9 mouse cellular contexts compared by ENCODE assay signal in genomic region chr10:79745411-79745810, GRCm38 (mm10). TPM values are rescaled to one million over a fixed set of nuclear protein-coding genes. Genes with fewer than 3 reads are reported as not detected.
DNase-seq lines count a peak whose midpoint lies in the region; ATAC-seq and TF ChIP-seq lines count a peak whose summit lies in the region.
"Had no signal": no experiment of that assay in that cellular context is flagged by ENCODE, and none has a peak within 500 bp of the region (broad histone marks: within the 10 kb centered on the region; RNA-seq: fewer than 3 reads in every experiment).

No protein-coding gene starts in this region.

- TF ChIP-seq CTCF in intestine, postnatal 0 days (IDR thresholded peaks at IDR 0.05; ENCODE audit: low read depth): no peak

- peaks cover 13% of the 10 kb centered on the region for H3K4me1 ChIP-seq in heart, embryonic 13.5 days
- peaks cover 4% of the 10 kb centered on the region for H3K4me1 ChIP-seq in embryonic facial prominence, embryonic 11.5 days (ENCODE audit: control insufficient read depth, insufficient read depth, low read length)
- peaks cover 4% of the 10 kb centered on the region; the same call in 1 of the 2 replicates for H3K4me1 ChIP-seq in intestine, postnatal 0 days (replicated peaks; ENCODE audit: control insufficient read depth, insufficient read depth, low read length)
- peaks cover 15% of the 10 kb centered on the region for H3K4me1 ChIP-seq in midbrain, embryonic 13.5 days (replicated peaks)

- WGBS in heart, embryonic 13.5 days: 85% methylated on average over 3 of the region's 3 CpGs
- WGBS in embryonic facial prominence, embryonic 11.5 days: 88% methylated on average over 3 of the region's 3 CpGs
- 66% methylated on average over 3 of the region's 3 CpGs for WGBS in intestine, postnatal 0 days
- WGBS in midbrain, embryonic 13.5 days: 95% methylated on average over 3 of the region's 3 CpGs

- DNase-seq in heart, adult 8-10 months (ENCODE audit: low spot score): no peak
- DNase-seq in embryonic facial prominence, embryonic 11.5 days (ENCODE audit: low spot score): no peak
- DNase-seq in cerebellum, postnatal 14 days: no peak
- DNase-seq in layer of hippocampus, postnatal 36 days: no peak
- DNase-seq in embryo, embryonic 9.5 days (ENCODE audit: extremely low spot score): no peak
- DNase-seq: retina, postnatal 1 day had no signal

- H3K27ac ChIP-seq in heart, embryonic 13.5 days (replicated peaks): no peak overlapping the region
- H3K27ac ChIP-seq in embryonic facial prominence, embryonic 11.5 days (replicated peaks; ENCODE audit: low read depth, low read length): no peak overlapping the region
- no peak overlapping the region for H3K27ac ChIP-seq in intestine, postnatal 0 days (ENCODE audit: low read depth, low read length)
- H3K27ac ChIP-seq in midbrain, embryonic 13.5 days: no peak overlapping the region

- peaks cover 11% of the 10 kb centered on the region for H3K9me3 ChIP-seq in heart, embryonic 13.5 days
- H3K9me3 ChIP-seq in embryonic facial prominence, embryonic 11.5 days (replicated peaks; ENCODE audit: control insufficient read depth, low read length): no peaks in the 10 kb centered on the region
- H3K9me3 ChIP-seq in intestine, postnatal 0 days (ENCODE audit: control insufficient read depth): no peaks in the 10 kb centered on the region
- peaks cover 1% of the 10 kb centered on the region; the same call in 1 of the 2 replicates for H3K9me3 ChIP-seq in midbrain, embryonic 13.5 days

- peak overlapping the region; percentile 67 for H3K4me2 ChIP-seq in heart, embryonic 13.5 days
- H3K4me2 ChIP-seq in embryonic facial prominence, embryonic 11.5 days (ENCODE audit: low read depth, low read length): peak overlapping the region; percentile 42
- peak overlapping the region; percentile 77 for H3K4me2 ChIP-seq in intestine, postnatal 0 days (replicated peaks; ENCODE audit: low read depth)
- peak overlapping the region; percentile 80 for H3K4me2 ChIP-seq in midbrain, embryonic 13.5 days (replicated peaks)

- no peaks in the 10 kb centered on the region for H3K27me3 ChIP-seq in heart, embryonic 13.5 days (replicated peaks)
- no peaks in the 10 kb centered on the region for H3K27me3 ChIP-seq in embryonic facial prominence, embryonic 11.5 days (ENCODE audit: control insufficient read depth, insufficient read depth, low read length)
- H3K27me3 ChIP-seq in intestine, postnatal 0 days (replicated peaks; ENCODE audit: control insufficient read depth, insufficient read depth, low read length): no peaks in the 10 kb centered on the region
- H3K27me3 ChIP-seq in midbrain, embryonic 13.5 days: no peaks in the 10 kb centered on the region

- peak overlapping the region; percentile 75; the same call in 1 of the 2 replicates for H3K9ac ChIP-seq in heart, embryonic 13.5 days
- no peak overlapping the region for H3K9ac ChIP-seq in embryonic facial prominence, embryonic 11.5 days (replicated peaks; ENCODE audit: low read length)
- peak overlapping the region; percentile 43; the same call in 1 of the 2 replicates for H3K9ac ChIP-seq in intestine, postnatal 0 days (ENCODE audit: low read depth, low read length)
- peak overlapping the region; percentile 73; the same call in 1 of the 2 replicates for H3K9ac ChIP-seq in midbrain, embryonic 13.5 days (replicated peaks)

- ATAC-seq in heart, embryonic 13.5 days (ENCODE audit: extremely low read depth, insufficient number of reproducible peaks, low FRiP score, low TSS enrichment): no peak
- no peak for ATAC-seq in embryonic facial prominence, embryonic 11.5 days (replicated peaks; ENCODE audit: insufficient number of reproducible peaks, low FRiP score, low TSS enrichment, low read depth)
- peak; percentile 21; the same call in 1 of the 2 replicates for ATAC-seq in intestine, postnatal 0 days
- ATAC-seq in midbrain, embryonic 13.5 days: no peak

- H3K4me3 ChIP-seq in heart, embryonic 13.5 days: peak overlapping the region; percentile 57
- peak overlapping the region; percentile 59 for H3K4me3 ChIP-seq in embryonic facial prominence, embryonic 11.5 days (ENCODE audit: low read depth, low read length)
- peak overlapping the region; percentile 57; the same call in 1 of the 2 replicates for H3K4me3 ChIP-seq in intestine, postnatal 0 days (ENCODE audit: low read depth, low read length)
- H3K4me3 ChIP-seq in midbrain, embryonic 13.5 days (replicated peaks): peak overlapping the region; percentile 66

- H3K36me3 ChIP-seq in heart, embryonic 13.5 days: peaks cover 43% of the 10 kb centered on the region
- peaks cover 15% of the 10 kb centered on the region for H3K36me3 ChIP-seq in embryonic facial prominence, embryonic 11.5 days (replicated peaks; ENCODE audit: control insufficient read depth, insufficient read depth, low read depth, low read length)
- peaks cover 39% of the 10 kb centered on the region for H3K36me3 ChIP-seq in intestine, postnatal 0 days (ENCODE audit: control insufficient read depth, insufficient read depth)
- peaks cover 41% of the 10 kb centered on the region for H3K36me3 ChIP-seq in midbrain, embryonic 13.5 days

RNA-seq across cellular contexts. Expression of gene Polrmt, which starts 1.0 kb away (rescaled TPM):
- 30.2 and 30.9 TPM in 2 replicates for polyA plus RNA-seq in heart, embryonic 13.5 days (2015; fragmentation: Nextera tagmentation; extraction: Ambion mirVana)
- 10 to 100 TPM; 41.1 to 54.7 (median 47.0) TPM for total RNA-seq in heart, adult 8-10 months (2022)
- polyA plus RNA-seq in embryonic facial prominence, embryonic 11.5 days (2014; fragmentation: Nextera tagmentation; extraction: Ambion mirVana): 30.5 and 35.6 TPM in 2 replicates
- polyA plus RNA-seq in intestine, postnatal 0 days (2015; fragmentation: Nextera tagmentation; extraction: Ambion mirVana): 18.7 and 20.1 TPM in 2 replicates
- polyA plus RNA-seq in midbrain, embryonic 13.5 days (2015; fragmentation: Nextera tagmentation; extraction: Ambion mirVana): 38.5 and 43.9 TPM in 2 replicates
- 10 to 100 TPM; 50.1 to 52.6 TPM for total RNA-seq in layer of hippocampus, postnatal 36 days (2021)

RNA-seq across cellular contexts. Expression of gene Fgf22, which starts 9.5 kb away (rescaled TPM):
- 0.17 TPM in 1 of 2 replicates, not detected in the other for polyA plus RNA-seq in heart, embryonic 13.5 days (2015; fragmentation: Nextera tagmentation; extraction: Ambion mirVana)
- total RNA-seq in heart, adult 8-10 months (2022): not detected
- 0.25 and 0.38 TPM in 2 replicates for polyA plus RNA-seq in embryonic facial prominence, embryonic 11.5 days (2014; fragmentation: Nextera tagmentation; extraction: Ambion mirVana)
- 0.13 TPM in 1 of 2 replicates, not detected in the other for polyA plus RNA-seq in intestine, postnatal 0 days (2015; fragmentation: Nextera tagmentation; extraction: Ambion mirVana)
- 1.1 and 1.3 TPM in 2 replicates for polyA plus RNA-seq in midbrain, embryonic 13.5 days (2015; fragmentation: Nextera tagmentation; extraction: Ambion mirVana)
- total RNA-seq in layer of hippocampus, postnatal 36 days (2021): 1 to 10 TPM; 1.1 to 1.3 TPM

RNA-seq across cellular contexts. Expression of gene Rnf126, which starts 21.3 kb away (rescaled TPM):
- polyA plus RNA-seq in heart, embryonic 13.5 days (2015; fragmentation: Nextera tagmentation; extraction: Ambion mirVana): 61.4 and 66.3 TPM in 2 replicates
- 10 to 100 TPM; 20.2 to 23.2 (median 21.5) TPM for total RNA-seq in heart, adult 8-10 months (2022)
- polyA plus RNA-seq in embryonic facial prominence, embryonic 11.5 days (2014; fragmentation: Nextera tagmentation; extraction: Ambion mirVana): 65.1 and 72.7 TPM in 2 replicates
- 41.2 and 43.5 TPM in 2 replicates for polyA plus RNA-seq in intestine, postnatal 0 days (2015; fragmentation: Nextera tagmentation; extraction: Ambion mirVana)
- 71.5 and 82.3 TPM in 2 replicates for polyA plus RNA-seq in midbrain, embryonic 13.5 days (2015; fragmentation: Nextera tagmentation; extraction: Ambion mirVana)
- total RNA-seq in layer of hippocampus, postnatal 36 days (2021): 10 to 100 TPM; 81.4 to 82.9 TPM

RNA-seq across cellular contexts. Expression of gene Hcn2, which starts 29.0 kb away (rescaled TPM):
- polyA plus RNA-seq in heart, embryonic 13.5 days (2015; fragmentation: Nextera tagmentation; extraction: Ambion mirVana): 0.06 and 0.09 TPM in 2 replicates
- 10 to 100 TPM; 13.7 to 16.7 (median 15.1) TPM for total RNA-seq in heart, adult 8-10 months (2022)
- 0.14 and 0.21 TPM in 2 replicates for polyA plus RNA-seq in embryonic facial prominence, embryonic 11.5 days (2014; fragmentation: Nextera tagmentation; extraction: Ambion mirVana)
- 0.38 and 0.43 TPM in 2 replicates for polyA plus RNA-seq in intestine, postnatal 0 days (2015; fragmentation: Nextera tagmentation; extraction: Ambion mirVana)
- 0.18 and 0.43 TPM in 2 replicates for polyA plus RNA-seq in midbrain, embryonic 13.5 days (2015; fragmentation: Nextera tagmentation; extraction: Ambion mirVana)
- 100 to 1,000 TPM; 106 to 118 TPM for total RNA-seq in layer of hippocampus, postnatal 36 days (2021)

RNA-seq across cellular contexts. Expression of gene Fstl3, which starts 31.7 kb away (rescaled TPM):
- 23.8 and 27.3 TPM in 2 replicates for polyA plus RNA-seq in heart, embryonic 13.5 days (2015; fragmentation: Nextera tagmentation; extraction: Ambion mirVana)
- total RNA-seq in heart, adult 8-10 months (2022): 1 to 10 TPM; 2.9 to 5.8 (median 3.6) TPM
- polyA plus RNA-seq in embryonic facial prominence, embryonic 11.5 days (2014; fragmentation: Nextera tagmentation; extraction: Ambion mirVana): 2.4 and 2.7 TPM in 2 replicates
- 7.3 and 8.9 TPM in 2 replicates for polyA plus RNA-seq in intestine, postnatal 0 days (2015; fragmentation: Nextera tagmentation; extraction: Ambion mirVana)
- polyA plus RNA-seq in midbrain, embryonic 13.5 days (2015; fragmentation: Nextera tagmentation; extraction: Ambion mirVana): 0.63 and 1.1 TPM in 2 replicates
- total RNA-seq in layer of hippocampus, postnatal 36 days (2021): 1 to 10 TPM; 1.3 to 1.8 TPM
